Comparison of ENCODE assay signal across 26 mouse cellular contexts in genomic region chr5:21307165-21307564, GRCm38 (mm10).
"Had no signal": no experiment of that assay in that cellular context is flagged by ENCODE, and none has a peak within 500 bp of the region (broad histone marks: within the 10 kb centered on the region; RNA-seq: fewer than 3 reads in every experiment).

No protein-coding gene starts in this region.

- H3K9ac ChIP-seq: heart, embryonic 12.5 days; hindbrain, embryonic 12.5 days; hindbrain, embryonic 14.5 days; intestine, embryonic 15.5 days; kidney, embryonic 15.5 days; limb, embryonic 13.5 days; limb, embryonic 15.5 days; liver, embryonic 12.5 days had no signal

- ATAC-seq: hindbrain, embryonic 16.5 days; inflammation-experienced regulatory T-cells, adult 6 months; intestine, embryonic 15.5 days; liver, embryonic 12.5 days had no signal

- H3K9me3 ChIP-seq: heart, embryonic 12.5 days; hindbrain, embryonic 10.5 days; hindbrain, embryonic 12.5 days; intestine, embryonic 15.5 days; kidney, embryonic 15.5 days; limb, embryonic 13.5 days; limb, embryonic 15.5 days; liver, embryonic 12.5 days had no signal

- H3K27me3 ChIP-seq: heart, embryonic 12.5 days; hindbrain, embryonic 12.5 days; intestine, embryonic 15.5 days; kidney, embryonic 15.5 days; limb, embryonic 13.5 days; limb, embryonic 15.5 days; liver, embryonic 12.5 days had no signal

- H3K4me2 ChIP-seq: heart, embryonic 12.5 days; hindbrain, embryonic 12.5 days; hindbrain, embryonic 14.5 days; intestine, embryonic 15.5 days; kidney, embryonic 15.5 days; limb, embryonic 13.5 days; limb, embryonic 15.5 days; liver, embryonic 12.5 days had no signal

- H3K4me3 ChIP-seq: gastrocnemius, adult 2 months; heart, adult 2 months; heart, embryonic 12.5 days; hindbrain, embryonic 10.5 days; hindbrain, embryonic 12.5 days; intestine, embryonic 15.5 days; kidney, embryonic 15.5 days; limb, embryonic 13.5 days; limb, embryonic 15.5 days; liver, embryonic 12.5 days had no signal

- H3K27ac ChIP-seq: gastrocnemius, adult 2 months; heart, adult 2 months; hindbrain, embryonic 10.5 days; hindbrain, embryonic 12.5 days; hindbrain, embryonic 14.5 days; intestine, embryonic 15.5 days; kidney, embryonic 15.5 days; kidney, postnatal 0 days; limb, embryonic 13.5 days; limb, embryonic 15.5 days; liver, embryonic 12.5 days had no signal

- H3K36me3 ChIP-seq: heart, embryonic 12.5 days; hindbrain, embryonic 10.5 days; hindbrain, embryonic 12.5 days; intestine, embryonic 15.5 days; kidney, embryonic 15.5 days; limb, embryonic 13.5 days; limb, embryonic 15.5 days; liver, embryonic 12.5 days had no signal

- H3K4me1 ChIP-seq: hindbrain, embryonic 12.5 days; intestine, embryonic 15.5 days; limb, embryonic 13.5 days; limb, embryonic 15.5 days; liver, embryonic 12.5 days had no signal

- DNase-seq: gastrocnemius, adult 2 months; gastrocnemius, postnatal 10 days; gastrocnemius, postnatal 25 days; heart, adult 2 months; heart, postnatal 10 days; heart, postnatal 4 days; kidney, adult 11 months; kidney, adult 2 months; kidney, adult 9 months; kidney, postnatal 14 days; kidney, postnatal 36 days; layer of hippocampus, adult 9-11 months; layer of hippocampus, postnatal 36 days; left cerebral cortex, postnatal 4 days had no signal
